Mouse (Mus musculus) spleen, adult 2 months (tissue): ENCODE results near the gene Akap6.

Source experiments
- CTCF ChIP-seq: fragments of 200-500 bp; IDR thresholded peaks from 2 replicates; pipeline ENCODE4 v1.5.1; 2011; ENCODE audit warnings: mild to moderate bottlenecking, inconsistent platforms; ENCODE audit not compliant: insufficient read depth, insufficient read length, insufficient replicate concordance; ENCODE audit errors: extremely low read depth
- POLR2A ChIP-seq: fragments of 200-500 bp; IDR thresholded peaks from 2 replicates; pipeline ENCODE4 v1.6.1; 2011; ENCODE audit warnings: low read depth, low read length, inconsistent platforms

- no peak for TF ChIP-seq POLR2A
- no peak for TF ChIP-seq CTCF
These were observed 7.6 kb upstream of the Akap6 start for GRCm38 (mm10) chr12:52691552-52691951.
